27 mouse cellular contexts compared by ENCODE assay signal in the genomic region with DNA sequence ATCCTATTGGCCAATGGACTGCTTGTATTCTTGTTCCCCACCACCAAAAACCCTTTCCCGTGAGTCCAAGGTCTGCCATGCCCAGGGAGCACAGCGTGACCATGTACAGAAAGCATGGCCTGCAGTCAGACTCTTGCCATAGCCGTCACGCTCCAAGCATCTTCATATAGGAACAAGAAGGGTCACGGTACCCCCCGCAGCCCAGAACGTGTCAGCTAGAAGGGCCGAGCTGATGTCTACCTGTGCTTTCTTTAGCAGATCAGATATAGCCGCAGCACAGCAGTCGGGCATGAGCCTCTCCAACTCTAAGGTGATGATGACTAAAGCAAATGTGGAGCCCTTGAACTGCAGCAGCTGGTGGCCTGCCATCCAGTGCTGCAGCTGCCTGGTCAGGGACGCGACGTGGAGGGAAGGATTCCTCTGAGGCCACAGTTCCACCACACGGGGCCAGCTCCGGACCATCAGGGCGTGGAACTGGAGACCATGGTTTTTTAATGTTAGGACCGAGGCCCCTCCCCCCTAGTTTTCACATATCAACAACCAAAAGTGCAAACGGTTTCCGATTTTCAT. TPM values are rescaled to one million over a fixed set of nuclear protein-coding genes. Genes with fewer than 3 reads are reported as not detected.
A peak's percentile ranks its signal among the peaks of the same experiment; 100 is the strongest.
DNase-seq lines count a peak whose midpoint lies in the region; ATAC-seq and TF ChIP-seq lines count a peak whose summit lies in the region.
"Had no signal": no experiment of that assay in that cellular context is flagged by ENCODE, and none has a peak within 500 bp of the region (broad histone marks: within the 10 kb centered on the region; RNA-seq: fewer than 3 reads in every experiment).

No protein-coding gene starts in this region.

- no peak for TF ChIP-seq RAD21 in MEL (IDR thresholded peaks at IDR 0.05; ENCODE audit: low read depth, low read length)

- peak; percentile 27 for DNase-seq in adrenal gland, postnatal 10 days
- DNase-seq in adrenal gland, adult 18-20 months (ENCODE audit: low spot score in 2 of 2) = no peak
- no peak for DNase-seq in liver, embryonic 11.5 days (ENCODE audit: low spot score)
- no peak for DNase-seq in liver, postnatal 0 days
- no peak for DNase-seq in MEL (ENCODE audit: low read depth, low spot score)
- DNase-seq in spleen, adult 18-20 months = no peak
- no peak for DNase-seq in spleen, postnatal 10 days (ENCODE audit: low spot score in 2 of 2)
- DNase-seq: cerebellum, adult 11 months; cerebellum, adult 9-11 months; embryo, embryonic 11 days; heart, postnatal 4 days; kidney, adult 8-10 months; kidney, postnatal 10 days; layer of hippocampus, postnatal 36 days; left cerebral cortex, postnatal 4 days; lung, embryonic 14.5 days; thymus, adult 18-20 months; thymus, postnatal 36 days had no signal

- H3K79me2 ChIP-seq in MEL (ENCODE audit: control insufficient read depth, insufficient read depth, low read length, poor library complexity) = no peaks in the 10 kb centered on the region

- 77% methylated on average over 19 of the region's 19 CpGs for WGBS in liver, embryonic 11.5 days
- whole genome bisulfite sequencing in liver, postnatal 0 days (ENCODE audit: insufficient replicate concordance) = 77% methylated on average over 19 of the region's 19 CpGs
- 53% methylated on average over 19 of the region's 19 CpGs for WGBS in liver, embryonic 15.5 days (ENCODE audit: insufficient replicate concordance)

- ATAC-seq in liver, embryonic 11.5 days (replicated peaks; ENCODE audit: low FRiP score) = peak; percentile 24
- ATAC-seq in liver, postnatal 0 days = no peak
- peak; percentile 18 for ATAC-seq in liver, embryonic 15.5 days (ENCODE audit: insufficient read depth)
- ATAC-seq: forebrain, embryonic 16.5 days had no signal

- no peak for TF ChIP-seq CTCF in liver, postnatal 0 days (IDR thresholded peaks at IDR 0.05; ENCODE audit: low read depth)
- TF ChIP-seq CTCF in MEL (IDR thresholded peaks at IDR 0.05 in 2 of 3, conservative IDR thresholded peaks at IDR 0.05 in 1 of 3; ENCODE audit: control insufficient read depth in 1 of 3, insufficient read depth in 1 of 3, low read depth in 2 of 3, low read length in 3 of 3, poor library complexity in 1 of 3, severe bottlenecking in 1 of 3) = no peak

- no peak for TF ChIP-seq EP300 in liver, postnatal 0 days (IDR thresholded peaks at IDR 0.05; ENCODE audit: low read depth)
- no peak for TF ChIP-seq EP300 in MEL (IDR thresholded peaks at IDR 0.05; ENCODE audit: low read depth in 1 of 2, low read length in 2 of 2)

- no peaks in the 10 kb centered on the region for H3K9me3 ChIP-seq in liver, embryonic 11.5 days (ENCODE audit: control insufficient read depth, low read length)
- H3K9me3 ChIP-seq in liver, postnatal 0 days (ENCODE audit: low read length) = peaks cover 3% of the 10 kb centered on the region; the same call in 1 of the 2 replicates
- no peaks in the 10 kb centered on the region for H3K9me3 ChIP-seq in MEL (replicated peaks; ENCODE audit: insufficient read depth, low read length)
- no peaks in the 10 kb centered on the region for H3K9me3 ChIP-seq in liver, embryonic 15.5 days (replicated peaks)
- H3K9me3 ChIP-seq: stomach, embryonic 15.5 days had no signal

- peaks cover 21% of the 10 kb centered on the region for H3K4me1 ChIP-seq in liver, embryonic 11.5 days (replicated peaks; ENCODE audit: control insufficient read depth, insufficient read depth, low read length)
- peaks cover 3% of the 10 kb centered on the region; the same call in 1 of the 2 replicates for H3K4me1 ChIP-seq in liver, postnatal 0 days (ENCODE audit: insufficient read depth)
- peaks cover 21 to 43% of the 10 kb centered on the region in 2 experiments for H3K4me1 ChIP-seq in MEL (ENCODE audit: control insufficient read depth in 1 of 2, insufficient read depth in 2 of 2, low read length in 2 of 2)
- peaks cover 31% of the 10 kb centered on the region for H3K4me1 ChIP-seq in liver, embryonic 15.5 days (replicated peaks)
- H3K4me1 ChIP-seq: embryonic facial prominence, embryonic 13.5 days; midbrain, embryonic 12.5 days; stomach, embryonic 15.5 days had no signal

- peaks cover 2% of the 10 kb centered on the region; the same call in 1 of the 2 replicates for H3K36me3 ChIP-seq in liver, embryonic 11.5 days (ENCODE audit: control insufficient read depth, insufficient read depth, low read length)
- no peaks in the 10 kb centered on the region for H3K36me3 ChIP-seq in liver, postnatal 0 days (replicated peaks; ENCODE audit: insufficient read depth, low read length)
- peaks cover 7 to 27% of the 10 kb centered on the region in 2 experiments; a peak in 3 of 4 replicates for H3K36me3 ChIP-seq in MEL (ENCODE audit: control insufficient read depth in 1 of 2, insufficient read depth in 2 of 2, low read length in 2 of 2)
- H3K36me3 ChIP-seq in liver, embryonic 15.5 days (replicated peaks) = 0 out of 2 replicates have a peak, but pooled peaks cover 2% of the 10 kb centered on the region
- H3K36me3 ChIP-seq: hindbrain, embryonic 13.5 days; midbrain, embryonic 12.5 days; neural tube, embryonic 13.5 days; stomach, embryonic 15.5 days had no signal

- no peak overlapping the region; the same call in 1 of the 2 replicates for H3K4me2 ChIP-seq in liver, embryonic 11.5 days
- H3K4me2 ChIP-seq in liver, postnatal 0 days (ENCODE audit: low read depth, low read length) = no peak overlapping the region
- H3K4me2 ChIP-seq in liver, embryonic 15.5 days = peak overlapping the region; percentile 38; the same call in 1 of the 2 replicates
- H3K4me2 ChIP-seq: embryonic facial prominence, embryonic 13.5 days; hindbrain, embryonic 13.5 days; lung, embryonic 14.5 days; midbrain, embryonic 12.5 days; neural tube, embryonic 13.5 days; stomach, embryonic 15.5 days had no signal

- H3K9ac ChIP-seq in liver, embryonic 11.5 days (ENCODE audit: low read depth, low read length) = peak overlapping the region; percentile 17; the same call in 1 of the 2 replicates
- H3K9ac ChIP-seq in liver, postnatal 0 days (replicated peaks) = no peak overlapping the region
- no peak overlapping the region for H3K9ac ChIP-seq in MEL (ENCODE audit: control insufficient read depth, low read depth, low read length, poor library complexity, severe bottlenecking)
- no peak overlapping the region for H3K9ac ChIP-seq in liver, embryonic 15.5 days
- H3K9ac ChIP-seq: embryonic facial prominence, embryonic 13.5 days; hindbrain, embryonic 13.5 days; lung, embryonic 14.5 days; midbrain, embryonic 12.5 days; neural tube, embryonic 13.5 days; stomach, embryonic 15.5 days had no signal

- peak overlapping the region; percentile 69 for H3K27ac ChIP-seq in liver, embryonic 11.5 days (ENCODE audit: low read depth, low read length)
- no peak overlapping the region for H3K27ac ChIP-seq in liver, postnatal 0 days (ENCODE audit: low read depth)
- H3K27ac ChIP-seq in MEL (ENCODE audit: control insufficient read depth, low read depth, low read length) = peak overlapping the region; percentile 66
- peak overlapping the region; percentile 48 for H3K27ac ChIP-seq in liver, embryonic 15.5 days (replicated peaks)
- H3K27ac ChIP-seq: embryonic facial prominence, embryonic 13.5 days; hindbrain, embryonic 13.5 days; midbrain, embryonic 12.5 days; neural tube, embryonic 13.5 days; stomach, embryonic 15.5 days had no signal

- H3K4me3 ChIP-seq in liver, embryonic 11.5 days (ENCODE audit: low read depth, low read length) = no peak overlapping the region
- no peak overlapping the region for H3K4me3 ChIP-seq in liver, postnatal 0 days (ENCODE audit: low read depth, low read length)
- H3K4me3 ChIP-seq in MEL (ENCODE audit: control insufficient read depth in 1 of 2, insufficient read depth in 1 of 2, low read depth in 2 of 2, low read length in 2 of 2) = no peak overlapping the region
- no peak overlapping the region for H3K4me3 ChIP-seq in liver, embryonic 15.5 days (replicated peaks)
- H3K4me3 ChIP-seq: embryonic facial prominence, embryonic 13.5 days; erythroblast, embryonic 14.5 days; hindbrain, embryonic 13.5 days; megakaryocyte, embryonic 14.5 days; midbrain, embryonic 12.5 days; neural tube, embryonic 13.5 days; stomach, embryonic 15.5 days had no signal

- TF ChIP-seq POLR2A in MEL (IDR thresholded peaks at IDR 0.05; ENCODE audit: control insufficient read depth in 1 of 2, insufficient read depth in 1 of 2, low read depth in 1 of 2, low read length in 2 of 2, poor library complexity in 1 of 2) = no peak

- no peaks in the 10 kb centered on the region for H3K27me3 ChIP-seq in liver, embryonic 11.5 days (replicated peaks; ENCODE audit: control insufficient read depth, insufficient read depth, low read length)
- no peaks in the 10 kb centered on the region for H3K27me3 ChIP-seq in liver, postnatal 0 days (ENCODE audit: insufficient read depth, low read length)
- no peaks in the 10 kb centered on the region for H3K27me3 ChIP-seq in MEL (ENCODE audit: control insufficient read depth in 1 of 2, insufficient read depth in 2 of 2, low read length in 2 of 2)
- H3K27me3 ChIP-seq in liver, embryonic 15.5 days = no peaks in the 10 kb centered on the region
- H3K27me3 ChIP-seq: embryonic facial prominence, embryonic 13.5 days; hindbrain, embryonic 13.5 days; midbrain, embryonic 12.5 days; neural tube, embryonic 13.5 days; stomach, embryonic 15.5 days had no signal

TF ChIP-seq in MEL, 35 proteins besides CTCF, POLR2A, EP300 and RAD21 (continues in another document):
- TF ChIP-seq POLR2AphosphoS2 (IDR thresholded peaks at IDR 0.05; ENCODE audit: low read length) (no peak), TCF12 (IDR thresholded peaks at IDR 0.05; ENCODE audit: low read depth, low read length) (no peak), JUND (IDR thresholded peaks at IDR 0.05; ENCODE audit: low read depth, low read length) (0 out of 2 replicates have a peak, but pooled peaks have one; percentile 4)

RNA-seq across cellular contexts. Expression of gene Kif3a, which starts 19.1 kb away (rescaled TPM):
- total RNA-seq in adrenal gland, postnatal 10 days (2021) = 10 to 100 TPM; 24.2 to 26.5 TPM
- 10 to 100 TPM; 23.2 to 25.9 TPM for total RNA-seq in adrenal gland, adult 18-20 months (2021)
- 22.3 and 27.4 TPM in 2 replicates for polyA plus RNA-seq in liver, embryonic 11.5 days (2014; fragmentation: Nextera tagmentation; extraction: Ambion mirVana)
- polyA plus RNA-seq in liver, postnatal 0 days (2015; fragmentation: Nextera tagmentation; extraction: Ambion mirVana) = 5.3 and 7.1 TPM in 2 replicates
- total RNA-seq in MEL (2012; rRNA removed) = 13.6 and 14.2 TPM in 2 replicates
- 10 to 100 TPM; 17.1 to 88.3 TPM for polyA plus RNA-seq in MEL (2012; ENCODE audit: insufficient read depth in 1 of 2, insufficient read length in 2 of 2, low read depth in 1 of 2, low replicate concordance in 2 of 2, missing spikeins in 1 of 2)
- 7.3 and 7.5 TPM in 2 replicates for polyA plus RNA-seq in liver, embryonic 15.5 days (2015; fragmentation: Nextera tagmentation; extraction: Ambion mirVana)

RNA-seq across cellular contexts. Expression of gene Sept8, which starts 29.1 kb away (rescaled TPM):
- total RNA-seq in adrenal gland, postnatal 10 days (2021) = 10 to 100 TPM; 41.2 to 49.2 TPM
- 10 to 100 TPM; 28.9 to 32.1 TPM for total RNA-seq in adrenal gland, adult 18-20 months (2021)
- polyA plus RNA-seq in liver, embryonic 11.5 days (2014; fragmentation: Nextera tagmentation; extraction: Ambion mirVana) = 43.4 and 47.4 TPM in 2 replicates
- 6.2 and 7.2 TPM in 2 replicates for polyA plus RNA-seq in liver, postnatal 0 days (2015; fragmentation: Nextera tagmentation; extraction: Ambion mirVana)
- 199 and 278 TPM in 2 replicates for total RNA-seq in MEL (2012; rRNA removed)
- polyA plus RNA-seq in MEL (2012; ENCODE audit: insufficient read depth in 1 of 2, insufficient read length in 2 of 2, low read depth in 1 of 2, low replicate concordance in 2 of 2, missing spikeins in 1 of 2) = 100 to 1,000 TPM; 196 to 294 TPM
- polyA plus RNA-seq in liver, embryonic 15.5 days (2015; fragmentation: Nextera tagmentation; extraction: Ambion mirVana) = 18.2 and 18.3 TPM in 2 replicates
